Mouse (Mus musculus): ENCODE results near the gene Fads3. TPM values are rescaled to one million over a fixed set of nuclear protein-coding genes. Genes with fewer than 3 reads are reported as not detected.

Gene Fads3
- polyA plus RNA-seq, 1 experiment from 2014 or later: 3.7 TPM

DNA sequence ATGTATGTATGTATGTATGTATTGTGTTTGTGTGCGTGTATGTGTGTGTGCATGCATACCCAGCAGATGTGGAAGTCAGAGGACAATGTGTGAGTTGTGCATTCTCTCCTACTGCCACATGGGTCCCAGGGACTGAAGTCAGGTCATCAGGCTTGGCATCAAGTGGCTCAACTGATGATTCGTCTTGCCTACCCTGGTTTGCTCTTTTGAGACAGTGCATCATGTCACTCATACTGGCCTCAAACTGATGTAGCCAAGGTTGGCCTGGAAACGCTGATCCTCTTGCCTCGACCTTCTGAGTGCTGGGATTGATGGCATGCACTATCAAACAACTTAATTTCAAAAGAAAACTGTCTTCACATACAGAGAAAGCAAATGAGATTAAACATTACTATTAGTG lies 52.5 kb downstream of the Fads3 start:
- no peak overlapping the region for H3K9ac ChIP-seq (replicated peaks; ENCODE audit: low read length)
- no peaks in the 10 kb centered on the region for H3K27me3 ChIP-seq (ENCODE audit: control insufficient read depth, insufficient read depth, low read length)
- ATAC-seq (replicated peaks; ENCODE audit: insufficient number of reproducible peaks, low FRiP score, low TSS enrichment, low read depth) (no peak), DNase-seq (ENCODE audit: low spot score) (no peak)
- no peak overlapping the region for H3K4me3 ChIP-seq (ENCODE audit: low read depth, low read length)
- peaks cover 6% of the 10 kb centered on the region for H3K36me3 ChIP-seq (replicated peaks; ENCODE audit: control insufficient read depth, insufficient read depth, low read depth, low read length)
- WGBS: 94% methylated on average over 4 of the region's 4 CpGs
- H3K4me2 ChIP-seq (ENCODE audit: low read depth, low read length): no peak overlapping the region
- no peaks in the 10 kb centered on the region for H3K9me3 ChIP-seq (replicated peaks; ENCODE audit: control insufficient read depth, low read length)
- H3K27ac ChIP-seq (replicated peaks; ENCODE audit: low read depth, low read length): no peak overlapping the region
- no peaks in the 10 kb centered on the region for H3K4me1 ChIP-seq (ENCODE audit: control insufficient read depth, insufficient read depth, low read length)

DNA sequence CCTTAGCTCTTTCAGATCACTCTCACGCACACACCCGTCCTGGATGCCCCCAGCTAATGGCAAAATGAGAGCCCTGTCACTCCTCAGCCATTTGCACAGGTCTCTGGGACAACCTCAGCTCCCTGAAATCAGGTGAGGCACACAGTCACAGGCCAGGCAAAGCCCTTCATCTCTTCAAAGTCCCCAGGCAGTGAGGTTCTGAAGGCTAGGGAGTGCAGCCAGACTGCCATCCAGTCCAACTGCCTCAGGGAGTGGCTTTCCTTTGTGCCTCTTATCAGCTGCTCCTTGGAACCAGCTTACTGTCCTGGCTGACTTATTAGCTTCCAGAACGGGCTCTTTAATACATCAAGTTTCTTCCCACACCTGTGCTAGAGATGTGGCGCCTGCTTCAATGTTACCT lies 53.3 kb downstream of the Fads3 start:
- Histone ChIP-seq H3K36me3 (replicated peaks; ENCODE audit: control insufficient read depth, insufficient read depth, low read depth, low read length) (peaks cover 4% of the 10 kb centered on the region), H3K4me1 (ENCODE audit: control insufficient read depth, insufficient read depth, low read length) (no peaks in the 10 kb centered on the region), H3K4me2 (ENCODE audit: low read depth, low read length) (no peak overlapping the region), H3K4me3 (ENCODE audit: low read depth, low read length) (no peak overlapping the region), H3K9me3 (replicated peaks; ENCODE audit: control insufficient read depth, low read length) (no peaks in the 10 kb centered on the region), H3K27ac (replicated peaks; ENCODE audit: low read depth, low read length) (no peak overlapping the region), H3K9ac (replicated peaks; ENCODE audit: low read length) (no peak overlapping the region), H3K27me3 (ENCODE audit: control insufficient read depth, insufficient read depth, low read length) (no peaks in the 10 kb centered on the region)
- no peak for DNase-seq (ENCODE audit: low spot score)
- no peak for ATAC-seq (replicated peaks; ENCODE audit: insufficient number of reproducible peaks, low FRiP score, low TSS enrichment, low read depth)
- 81% methylated on average over 4 of the region's 4 CpGs for WGBS

DNA sequence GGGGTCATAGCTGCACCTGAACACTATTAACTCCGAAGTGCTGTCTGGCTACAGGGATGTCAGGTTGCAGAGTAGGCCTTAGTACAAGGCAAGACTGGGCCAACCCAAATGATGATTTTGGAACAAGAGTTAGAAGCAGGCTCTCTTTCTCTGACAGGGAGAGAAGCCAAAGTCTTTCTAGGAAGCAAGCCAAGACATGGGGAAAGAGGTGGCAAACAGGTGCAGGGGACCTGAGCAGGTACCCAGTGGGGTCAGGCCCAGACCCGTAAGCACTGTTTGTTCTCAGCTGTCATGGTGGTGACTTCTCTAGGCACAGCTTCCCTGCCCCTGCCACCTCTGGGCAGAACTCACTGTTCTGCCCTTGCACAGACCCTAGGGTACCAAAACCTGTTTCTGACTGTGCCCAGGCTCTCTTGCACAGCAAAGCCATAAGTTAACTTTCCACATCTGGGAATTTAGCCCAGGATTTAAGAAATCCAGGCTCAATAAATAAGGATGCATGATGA lies 55.1 kb downstream of the Fads3 start:
- Histone ChIP-seq H3K27ac (replicated peaks; ENCODE audit: low read depth, low read length) (no peak overlapping the region), H3K4me3 (ENCODE audit: low read depth, low read length) (no peak overlapping the region), H3K27me3 (ENCODE audit: control insufficient read depth, insufficient read depth, low read length) (no peaks in the 10 kb centered on the region), H3K9me3 (replicated peaks; ENCODE audit: control insufficient read depth, low read length) (no peaks in the 10 kb centered on the region), H3K36me3 (replicated peaks; ENCODE audit: control insufficient read depth, insufficient read depth, low read depth, low read length) (no peaks in the 10 kb centered on the region; the same call in none of the 2 replicates), H3K9ac (replicated peaks; ENCODE audit: low read length) (no peak overlapping the region), H3K4me1 (ENCODE audit: control insufficient read depth, insufficient read depth, low read length) (no peaks in the 10 kb centered on the region), H3K4me2 (ENCODE audit: low read depth, low read length) (no peak overlapping the region)
- no peak for DNase-seq (ENCODE audit: low spot score)
- WGBS: 96% methylated on average over 2 of the region's 2 CpGs
- no peak for ATAC-seq (replicated peaks; ENCODE audit: insufficient number of reproducible peaks, low FRiP score, low TSS enrichment, low read depth)

DNA sequence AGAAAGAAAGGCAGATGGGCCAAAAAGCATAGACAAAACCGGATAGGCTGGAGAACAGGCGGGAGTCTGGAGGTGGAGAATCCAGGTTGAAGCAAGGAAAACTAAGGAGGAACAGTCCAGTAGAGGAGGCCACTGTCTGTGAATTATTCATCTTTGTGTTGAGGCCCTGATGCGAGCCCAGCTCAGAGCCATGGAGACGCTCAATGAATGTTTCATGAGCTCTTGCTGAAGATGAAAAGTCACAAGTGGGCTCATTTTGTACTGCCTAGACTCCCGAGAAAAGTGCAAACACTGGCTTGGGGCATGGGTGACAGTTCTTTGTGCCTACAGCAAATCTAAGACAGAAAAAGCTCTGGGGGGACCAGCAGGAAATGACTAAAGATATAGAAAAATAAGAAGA lies 56.5 kb downstream of the Fads3 start:
- no peaks in the 10 kb centered on the region; the same call in none of the 2 replicates for H3K36me3 ChIP-seq (replicated peaks; ENCODE audit: control insufficient read depth, insufficient read depth, low read depth, low read length)
- H3K27ac ChIP-seq (replicated peaks; ENCODE audit: low read depth, low read length): no peak overlapping the region
- ATAC-seq (replicated peaks; ENCODE audit: insufficient number of reproducible peaks, low FRiP score, low TSS enrichment, low read depth) (no peak), DNase-seq (ENCODE audit: low spot score) (no peak)
- no peak overlapping the region for H3K4me3 ChIP-seq (ENCODE audit: low read depth, low read length)
- H3K9ac ChIP-seq (replicated peaks; ENCODE audit: low read length): no peak overlapping the region
- no peaks in the 10 kb centered on the region for H3K9me3 ChIP-seq (replicated peaks; ENCODE audit: control insufficient read depth, low read length)
- no peaks in the 10 kb centered on the region; the same call in 1 of the 2 replicates for H3K4me1 ChIP-seq (ENCODE audit: control insufficient read depth, insufficient read depth, low read length)
- no peak overlapping the region for H3K4me2 ChIP-seq (ENCODE audit: low read depth, low read length)
- 85% methylated on average over 5 of the region's 5 CpGs for WGBS
- H3K27me3 ChIP-seq (ENCODE audit: control insufficient read depth, insufficient read depth, low read length): no peaks in the 10 kb centered on the region

DNA sequence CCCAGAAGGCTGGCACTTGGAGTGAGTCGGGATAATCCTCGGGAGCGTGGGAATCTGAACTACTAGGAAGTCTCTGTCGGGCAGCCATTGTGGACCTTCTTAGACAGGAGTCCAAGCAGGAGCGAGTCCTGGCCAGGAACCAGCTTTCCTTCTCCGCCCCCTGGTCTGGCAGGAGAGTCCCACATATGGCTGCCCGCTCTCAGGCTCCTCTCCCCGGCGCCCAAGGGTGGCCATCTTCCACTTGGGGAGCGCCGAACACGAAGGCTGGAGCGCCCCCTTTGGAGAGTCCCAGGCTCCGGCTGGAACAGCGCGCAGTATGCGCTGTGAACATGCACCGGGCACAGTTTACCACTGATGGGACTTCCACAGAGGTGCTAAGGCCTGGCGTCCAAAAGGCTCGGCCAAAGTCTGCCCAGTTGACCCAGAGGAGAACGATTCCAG lies 59.3 kb downstream of the Fads3 start:
- Histone ChIP-seq H3K4me1 (ENCODE audit: control insufficient read depth, insufficient read depth, low read length) (no peaks in the 10 kb centered on the region; the same call in 1 of the 2 replicates), H3K9me3 (replicated peaks; ENCODE audit: control insufficient read depth, low read length) (no peaks in the 10 kb centered on the region), H3K36me3 (replicated peaks; ENCODE audit: control insufficient read depth, insufficient read depth, low read depth, low read length) (no peaks in the 10 kb centered on the region; the same call in 1 of the 2 replicates), H3K27ac (replicated peaks; ENCODE audit: low read depth, low read length) (peak overlapping the region; percentile 96), H3K4me2 (ENCODE audit: low read depth, low read length) (peak overlapping the region; percentile 82), H3K4me3 (ENCODE audit: low read depth, low read length) (peak overlapping the region; percentile 85), H3K9ac (replicated peaks; ENCODE audit: low read length) (peak overlapping the region; percentile 93), H3K27me3 (ENCODE audit: control insufficient read depth, insufficient read depth, low read length) (no peaks in the 10 kb centered on the region)
- ATAC-seq (replicated peaks; ENCODE audit: insufficient number of reproducible peaks, low FRiP score, low TSS enrichment, low read depth) (peak; percentile 25; the same call in 1 of the 2 replicates), DNase-seq (ENCODE audit: low spot score) (peak; percentile 86)
- WGBS: under 1% methylated on average over 21 of the region's 21 CpGs

DNA sequence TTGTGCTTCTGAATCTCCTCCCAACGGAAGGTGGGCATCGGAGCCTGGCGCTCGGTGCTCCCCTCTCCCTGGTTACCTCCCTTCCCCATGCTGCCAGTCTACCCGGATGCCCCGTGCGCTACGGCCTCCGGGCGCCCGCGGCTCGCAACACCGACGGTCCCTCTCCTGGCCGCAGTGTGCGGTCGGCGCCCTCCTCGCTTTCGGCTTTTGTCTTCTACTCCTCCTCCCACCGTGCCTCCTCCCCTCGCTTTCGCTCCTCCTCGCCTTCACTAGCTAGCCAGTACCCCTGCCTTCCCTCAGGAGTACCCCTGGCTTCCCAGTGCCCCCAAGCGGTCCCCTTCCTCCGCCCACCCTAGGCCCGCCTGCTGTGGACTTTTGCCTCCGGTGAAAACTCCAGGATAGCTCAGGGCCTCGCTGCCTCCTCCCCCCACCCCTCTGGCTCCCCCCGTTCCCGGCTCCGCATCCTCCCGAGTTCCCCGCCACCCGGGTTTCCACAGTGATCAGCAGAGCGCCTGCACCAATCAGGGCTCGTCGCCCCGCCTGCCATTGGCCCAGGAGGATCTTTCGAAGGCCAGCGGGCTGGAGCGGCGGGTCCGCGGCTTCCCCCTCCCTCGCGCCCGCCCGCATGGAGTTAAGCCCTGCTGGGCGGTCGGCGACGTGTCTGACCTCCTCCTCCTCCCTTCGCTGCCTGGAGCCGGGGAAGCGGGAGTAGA lies 60.1 kb downstream of the Fads3 start, which contains the start of gene Fads2:
Gene Fads2 (minus strand): TSS at position 406 of the 713 bp plus-strand sequence.
- Histone ChIP-seq H3K9ac (replicated peaks; ENCODE audit: low read length) (peak within 1 kb of the TSS; percentile 93), H3K4me1 (ENCODE audit: control insufficient read depth, insufficient read depth, low read length) (no peaks in the 10 kb centered on the region; the same call in 1 of the 2 replicates), H3K27me3 (ENCODE audit: control insufficient read depth, insufficient read depth, low read length) (no peaks in the 10 kb centered on the region), H3K27ac (replicated peaks; ENCODE audit: low read depth, low read length) (peak within 1 kb of the TSS; percentile 96), H3K4me2 (ENCODE audit: low read depth, low read length) (peak within 1 kb of the TSS; percentile 82), H3K4me3 (ENCODE audit: low read depth, low read length) (peak within 1 kb of the TSS; percentile 85), H3K36me3 (replicated peaks; ENCODE audit: control insufficient read depth, insufficient read depth, low read depth, low read length) (no peaks in the 10 kb centered on the region; the same call in 1 of the 2 replicates), H3K9me3 (replicated peaks; ENCODE audit: control insufficient read depth, low read length) (no peaks in the 10 kb centered on the region)
- WGBS: under 1% methylated on average over 52 of the region's 57 CpGs
- DNase-seq (ENCODE audit: low spot score) (peak; percentile 97), ATAC-seq (replicated peaks; ENCODE audit: insufficient number of reproducible peaks, low FRiP score, low TSS enrichment, low read depth) (peak; percentile 96)

DNA sequence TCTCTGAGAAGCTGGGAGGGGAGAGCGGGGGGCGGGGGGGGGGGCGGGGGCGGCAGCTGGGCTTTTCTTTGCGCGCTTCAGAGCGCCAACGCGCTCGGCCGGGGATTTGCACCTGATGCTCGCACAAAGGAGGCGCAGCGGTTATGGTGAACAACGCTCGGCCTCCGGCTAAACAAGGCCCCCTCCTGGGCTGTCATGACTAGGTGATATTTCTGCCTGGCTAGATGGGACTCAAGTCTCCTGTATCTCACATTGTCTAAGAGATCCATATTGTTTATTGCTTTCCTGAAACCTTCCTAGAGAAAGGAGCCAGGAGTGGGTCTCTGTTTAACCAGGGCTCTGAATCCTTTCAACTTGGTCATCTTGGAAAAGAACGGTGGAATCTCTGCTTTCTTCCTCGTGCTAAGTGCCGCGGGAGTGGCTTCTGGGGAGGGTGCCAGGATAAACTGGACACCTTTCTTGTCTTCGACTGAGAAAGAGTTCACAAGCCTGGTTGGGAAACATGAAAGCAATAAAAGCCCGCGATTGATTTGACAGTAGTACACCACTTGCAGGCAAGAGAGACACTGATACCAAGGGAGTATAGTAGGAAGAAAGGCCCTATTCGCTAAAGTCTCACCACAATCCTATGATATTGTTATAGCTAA lies 60.8 kb downstream of the Fads3 start:
- no peaks in the 10 kb centered on the region; the same call in 1 of the 2 replicates for H3K36me3 ChIP-seq (replicated peaks; ENCODE audit: control insufficient read depth, insufficient read depth, low read depth, low read length)
- H3K9me3 ChIP-seq (replicated peaks; ENCODE audit: control insufficient read depth, low read length): no peaks in the 10 kb centered on the region
- DNase-seq (ENCODE audit: low spot score): no peak
- H3K27me3 ChIP-seq (ENCODE audit: control insufficient read depth, insufficient read depth, low read length): no peaks in the 10 kb centered on the region
- H3K4me2 ChIP-seq (ENCODE audit: low read depth, low read length): peak overlapping the region; percentile 51
- H3K4me1 ChIP-seq (ENCODE audit: control insufficient read depth, insufficient read depth, low read length): no peaks in the 10 kb centered on the region; the same call in 1 of the 2 replicates
- peak overlapping the region; percentile 96 for H3K27ac ChIP-seq (replicated peaks; ENCODE audit: low read depth, low read length)
- peak; percentile 61; the same call in 1 of the 2 replicates for ATAC-seq (replicated peaks; ENCODE audit: insufficient number of reproducible peaks, low FRiP score, low TSS enrichment, low read depth)
- peak overlapping the region; percentile 85 for H3K4me3 ChIP-seq (ENCODE audit: low read depth, low read length)
- WGBS: 6% methylated on average over 22 of the region's 25 CpGs
- H3K9ac ChIP-seq (replicated peaks; ENCODE audit: low read length): peak overlapping the region; percentile 56

Measured in embryonic facial prominence, embryonic 11.5 days (tissue).